Mouse (Mus musculus): ENCODE measurements around the gene Ghrl.

- TF ChIP-seq CTCF (IDR thresholded peaks at IDR 0.05; ENCODE audit: borderline replicate concordance, insufficient read depth, low read length): no peak
- TF ChIP-seq POLR2A (IDR thresholded peaks at IDR 0.05; ENCODE audit: low read depth, low read length): no peak
Measured at GRCm38 (mm10) chr6:113717541-113717940, 2.1 kb downstream of the Ghrl start.

Measured in embryonic fibroblast, embryonic 13.5 days (primary cell).